Mouse (Mus musculus) duodenum, adult 2 months (tissue): Measurements from ENCODE around the gene Gm4836. TPM values are rescaled to one million over a fixed set of nuclear protein-coding genes. Genes with fewer than 3 reads are reported as not detected.

ENCODE experiments used
- polyA plus RNA-seq: library from polyadenylated mRNA; depleted of rRNA; stranded (reverse); fragments of >200 nt; gene quantifications from 2 replicates; pipeline ENCODE4 v1.2.3, GENCODE M21; 2012; ENCODE audit warnings: low replicate concordance; rRNA removed

Gm4836 gene
- not detected in 2 replicates for polyA plus RNA-seq

DNA sequence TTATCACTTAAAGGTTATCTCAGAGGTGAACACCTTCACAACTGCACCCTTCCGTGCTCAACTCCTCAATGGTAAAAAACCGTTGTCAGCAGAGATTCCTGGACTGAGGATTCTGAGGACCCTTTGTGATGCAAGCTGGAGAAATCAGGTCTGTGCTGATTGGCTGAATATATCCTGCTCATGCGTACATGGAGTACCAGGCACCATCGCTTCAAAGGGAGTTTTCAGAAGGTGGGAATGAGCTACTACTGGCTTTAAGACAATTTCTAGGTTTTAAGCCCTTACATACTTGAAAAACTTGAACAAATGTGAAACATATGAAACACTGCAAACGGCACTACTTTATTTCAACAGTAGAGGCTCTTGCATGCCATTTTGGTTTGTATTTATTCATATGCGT, at the start of gene Gm4836:
Gm4836 (minus strand) TSS at position 101 of the 400 bp plus-strand sequence.

